Mouse (Mus musculus) heart, adult 11 months (tissue): ENCODE measurements around the gene Ocrl.

ENCODE experiments used
- DNase-seq: peaks from one replicate; pipeline ENCODE4 v3.0.0; 2022

Ocrl gene

GRCm38 (mm10) chrX:47912306-47912792 lies at the start of gene Ocrl:
Gene Ocrl, plus strand, starts transcription at chrX:47912387.
- peak; percentile 98 for DNase-seq

- peak; percentile 86 for DNase-seq
Measured at GRCm38 (mm10) chrX:47880052-47880451, 32.1 kb upstream of the Ocrl start.

GRCm38 (mm10) chrX:47882813-47883212 lies 29.4 kb upstream of the Ocrl start:
- no peak for DNase-seq

GRCm38 (mm10) chrX:47887401-47887800 lies 24.8 kb upstream of the Ocrl start:
- DNase-seq = no peak

- DNase-seq = peak; percentile 62
Measured at GRCm38 (mm10) chrX:47891243-47891906, 20.8 kb upstream of the Ocrl start.

GRCm38 (mm10) chrX:47891907-47892430 lies 20.2 kb upstream of the Ocrl start:
- DNase-seq = peak; percentile 82

GRCm38 (mm10) chrX:47892431-47893024 lies 19.7 kb upstream of the Ocrl start, which contains the start of gene Smarca1:
Gene Smarca1, minus strand, starts transcription at chrX:47892974.
- DNase-seq = peak; percentile 74

GRCm38 (mm10) chrX:47912904-47913542 lies 836 bp downstream of the Ocrl start:
- DNase-seq = peak; percentile 89

GRCm38 (mm10) chrX:47913543-47913938 lies 1.4 kb downstream of the Ocrl start:
- no peak for DNase-seq

- no peak for DNase-seq
Measured at GRCm38 (mm10) chrX:47916831-47917230, 4.6 kb downstream of the Ocrl start.

GRCm38 (mm10) chrX:47920541-47920940 lies 8.4 kb downstream of the Ocrl start:
- DNase-seq = no peak

GRCm38 (mm10) chrX:47927981-47928380 lies 15.8 kb downstream of the Ocrl start:
- DNase-seq = no peak

GRCm38 (mm10) chrX:47930449-47930848 lies 18.3 kb downstream of the Ocrl start:
- DNase-seq = no peak

- DNase-seq = no peak
Measured at GRCm38 (mm10) chrX:47934352-47934751, 22.2 kb downstream of the Ocrl start.

GRCm38 (mm10) chrX:47936885-47937284 lies 24.7 kb downstream of the Ocrl start:
- DNase-seq = no peak

- no peak for DNase-seq
Measured at GRCm38 (mm10) chrX:47937740-47938139, 25.6 kb downstream of the Ocrl start.

GRCm38 (mm10) chrX:47949729-47950128 lies 37.5 kb downstream of the Ocrl start:
- no peak for DNase-seq

- DNase-seq = no peak
Measured at GRCm38 (mm10) chrX:47962579-47962978, 50.4 kb downstream of the Ocrl start.

- no peak for DNase-seq
Measured at GRCm38 (mm10) chrX:47970371-47970770, 58.2 kb downstream of the Ocrl start.

- DNase-seq = no peak
Measured at GRCm38 (mm10) chrX:47970864-47971263, 58.7 kb downstream of the Ocrl start.

- DNase-seq = no peak
Measured at GRCm38 (mm10) chrX:47971366-47972128, 59.4 kb downstream of the Ocrl start.

- DNase-seq = peak; percentile 96
Measured at GRCm38 (mm10) chrX:47976551-47976950, 64.4 kb downstream of the Ocrl start.

GRCm38 (mm10) chrX:47977078-47977477 lies 64.9 kb downstream of the Ocrl start:
- DNase-seq = no peak
